ENCODE assay signal across 8 mouse cellular contexts in genomic region chr1:177257178-177258033, GRCm38 (mm10). TPM values are rescaled to one million over a fixed set of nuclear protein-coding genes. Genes with fewer than 3 reads are reported as not detected.
DNase-seq lines count a peak whose midpoint lies in the region; ATAC-seq and TF ChIP-seq lines count a peak whose summit lies in the region.

No protein-coding gene starts in this region.

- H3K36me3 ChIP-seq in hindbrain, postnatal 0 days (ENCODE audit: insufficient read depth, low read length) = no peaks in the 10 kb centered on the region

- H3K27ac ChIP-seq in gastrocnemius, adult 2 months = peak overlapping the region; percentile 92
- peak overlapping the region; percentile 99 for H3K27ac ChIP-seq in hindbrain, postnatal 0 days

- peak; percentile 40 for DNase-seq in WW6 (ENCODE audit: low read depth, low spot score)
- peak; percentile 60 for DNase-seq in gastrocnemius, adult 2 months
- peak; percentile 83 for DNase-seq in hindbrain, postnatal 0 days (ENCODE audit: low spot score)
- peak; percentile 58 to 84 for DNase-seq in left cerebral cortex, adult 8-10 months (ENCODE audit: low spot score in 2 of 2)
- peak; percentile 73 to 83 for DNase-seq in right cerebral cortex, adult 2 months (ENCODE audit: low spot score in 2 of 2)
- peak; percentile 13 for DNase-seq in urinary bladder, postnatal 25 days (ENCODE audit: low spot score)

- TF ChIP-seq CTCF in gastrocnemius, adult 2 months (IDR thresholded peaks at IDR 0.05) = no peak
- TF ChIP-seq CTCF in hindbrain, postnatal 0 days (IDR thresholded peaks at IDR 0.05; ENCODE audit: low read depth) = peak; percentile 15; the same call in 1 of the 2 replicates

- whole genome bisulfite sequencing in hindbrain, postnatal 0 days = under 1% methylated on average over 54 of the region's 86 CpGs

- peak overlapping the region; percentile 87 for H3K4me3 ChIP-seq in gastrocnemius, adult 2 months
- peak overlapping the region; percentile 98 for H3K4me3 ChIP-seq in hindbrain, postnatal 0 days (ENCODE audit: low read length)

- no peaks in the 10 kb centered on the region for H3K9me3 ChIP-seq in hindbrain, postnatal 0 days (ENCODE audit: low read length)

- H3K27me3 ChIP-seq in hindbrain, postnatal 0 days (ENCODE audit: insufficient read depth, low read length) = no peaks in the 10 kb centered on the region

- intact Hi-C loops in gastrocnemius, adult 2 months (cut with DNase I) = loop anchor here (5.0 kb wide), 1 partner anchor 185 kb away; the partner anchor contains the start of gene Zbtb18

- H3K9ac ChIP-seq in hindbrain, postnatal 0 days (replicated peaks; ENCODE audit: low read length) = peak overlapping the region; percentile 94

- H3K4me2 ChIP-seq in hindbrain, postnatal 0 days (ENCODE audit: low read depth, low read length) = peak overlapping the region; percentile 84

- no peaks in the 10 kb centered on the region for H3K4me1 ChIP-seq in hindbrain, postnatal 0 days (ENCODE audit: insufficient read depth, low read length)

- peak; percentile 59 for ATAC-seq in common myeloid progenitor, adult 5-6 weeks (replicated peaks; ENCODE audit: low read depth, poor library complexity, severe bottlenecking)
- ATAC-seq in hindbrain, postnatal 0 days = peak; percentile 79
- ATAC-seq in megakaryocyte, adult 5-6 weeks (ENCODE audit: poor library complexity, severe bottlenecking) = peak; percentile 47

RNA-seq across cellular contexts. Expression of gene Akt3, which starts 0.6 kb away (rescaled TPM):
- 67.3 and 70.5 TPM in 2 replicates for total RNA-seq in common myeloid progenitor, adult 5-6 weeks (2017)
- total RNA-seq in gastrocnemius, adult 2 months (2021) = 10 to 100 TPM in 1 of 2 experiments, 1 to 10 TPM in 1; 9.1 to 11.0 TPM
- 64.8 and 65.4 TPM in 2 replicates for total RNA-seq in hindbrain, postnatal 0 days (2014; rRNA removed)
- polyA plus RNA-seq in hindbrain, postnatal 0 days (2015; fragmentation: Nextera tagmentation; extraction: Ambion mirVana) = 12.0 and 13.5 TPM in 2 replicates
- total RNA-seq in left cerebral cortex, adult 8-10 months (2022) = 100 to 1,000 TPM; 227 to 296 (median 251) TPM
- total RNA-seq in megakaryocyte, adult 5-6 weeks (2015) = 45.9 and 50.8 TPM in 2 replicates
- total RNA-seq in megakaryocyte, adult 5-6 weeks (2017) = 64.8 and 73.1 TPM in 2 replicates

Comparison
In these comparisons a context has a peak if more than half of its experiments do, and no peak if none do; other contexts are left out.
1. Peak in every context shown above with its lines: DNase-seq, ATAC-seq, H3K4me3 ChIP-seq and H3K27ac ChIP-seq.
2. DNase-seq: peak in every context shown above with its lines; median percentile 83 in hindbrain, postnatal 0 days; 78 in right cerebral cortex, adult 2 months; 71 in left cerebral cortex, adult 8-10 months; 60 in gastrocnemius, adult 2 months; 40 in WW6; 13 in urinary bladder, postnatal 25 days.